Mouse (Mus musculus): Measurements from ENCODE around the gene Pdzk1. TPM values are rescaled to one million over a fixed set of nuclear protein-coding genes. Genes with fewer than 3 reads are reported as not detected.

Pdzk1 gene
- total RNA-seq, 2 experiments from 2014 or later: not detected

DNA sequence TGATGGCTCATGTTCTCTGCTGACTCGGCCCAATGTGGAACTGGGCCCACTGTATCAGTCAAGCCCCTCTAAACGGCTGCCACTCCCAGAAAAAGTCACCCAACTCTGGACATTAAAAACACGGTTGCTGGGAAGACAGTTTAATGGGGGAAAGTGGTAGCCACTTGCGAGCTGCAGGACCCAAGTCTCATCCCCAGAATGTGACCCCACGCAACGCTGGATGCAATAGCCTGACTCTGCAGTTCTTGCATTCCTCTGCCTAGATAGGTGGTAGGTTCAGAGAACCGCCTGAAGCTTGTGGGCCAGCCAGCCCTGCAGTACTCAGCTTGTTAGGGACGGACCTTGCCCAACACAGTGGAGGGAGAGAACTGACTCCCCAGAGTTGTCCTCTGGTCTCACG lies 50.5 kb downstream of the Pdzk1 start:
- DNase-seq: no peak
- intact Hi-C loops (cut with DNase I): no loop called here

DNA sequence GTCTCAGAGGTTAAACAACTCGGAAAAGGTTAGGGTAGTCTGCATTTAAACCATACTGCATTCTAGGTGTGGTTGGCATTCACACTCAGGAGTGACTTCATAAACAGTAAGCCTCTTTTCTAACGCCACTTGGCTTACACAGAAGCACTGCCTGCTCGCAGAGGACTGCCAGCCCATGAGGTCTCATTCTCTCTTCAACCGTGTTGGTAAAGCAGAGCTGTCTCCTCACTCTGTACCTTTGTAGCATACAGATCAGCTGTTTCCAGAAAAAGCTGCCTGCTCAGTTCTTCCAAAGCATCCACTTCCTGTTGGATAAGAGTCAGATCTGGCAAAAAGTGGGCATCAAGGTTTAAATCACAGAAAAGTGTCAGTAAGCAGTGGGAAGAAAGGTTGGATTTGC lies 51.3 kb downstream of the Pdzk1 start:
- intact Hi-C loops (cut with DNase I): loop anchor here (10.0 kb wide), 1 partner anchor 136 kb away; no protein-coding TSS in a partner anchor
- DNase-seq: no peak

GRCm38 (mm10) chr3:96881557-96881956 lies 52.5 kb downstream of the Pdzk1 start:
- DNase-seq: no peak
- intact Hi-C loops (cut with DNase I): loop anchor here (10.0 kb wide), 1 partner anchor 137 kb away; no protein-coding TSS in a partner anchor

DNA sequence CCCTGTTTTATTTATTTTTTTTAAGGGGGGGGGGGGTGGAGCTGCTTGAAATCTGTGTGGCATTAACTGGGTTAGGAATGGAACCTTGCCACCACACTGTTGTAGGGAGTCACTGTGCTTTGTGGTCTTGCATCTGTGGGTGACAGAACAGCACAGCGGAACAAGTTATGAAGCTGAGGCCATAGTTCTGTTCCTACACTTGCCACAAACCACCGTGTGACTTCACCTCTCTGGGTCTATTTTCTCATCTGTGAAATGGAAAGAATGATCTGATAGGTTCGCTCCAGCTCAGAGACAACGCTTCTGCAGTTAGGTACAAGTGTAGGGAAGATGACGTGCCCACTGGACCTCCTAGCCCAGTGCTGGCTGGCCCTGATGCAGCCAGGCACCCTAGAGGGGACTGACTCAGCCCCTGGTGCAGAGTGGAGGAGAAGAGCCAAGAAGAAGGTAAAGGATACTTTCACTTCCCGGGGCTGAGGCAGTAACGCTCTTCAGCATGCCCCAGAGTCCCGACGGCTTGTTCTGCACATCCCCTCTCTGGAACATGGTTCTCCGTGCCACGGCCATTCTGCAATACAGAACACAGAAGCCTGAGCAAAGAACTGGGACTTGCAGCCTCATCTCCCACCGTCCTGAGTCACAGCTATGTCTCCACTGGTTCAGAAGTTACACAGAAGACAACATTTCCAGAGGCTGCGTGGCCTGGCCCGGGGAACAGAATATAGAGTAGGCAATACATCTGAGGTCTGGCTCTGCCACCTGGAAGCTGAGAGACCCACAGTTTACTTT lies 53.2 kb downstream of the Pdzk1 start:
- no peak for DNase-seq
- intact Hi-C loops (cut with DNase I): loop anchor here (10.0 kb wide), 1 partner anchor 137 kb away; no protein-coding TSS in a partner anchor

DNA sequence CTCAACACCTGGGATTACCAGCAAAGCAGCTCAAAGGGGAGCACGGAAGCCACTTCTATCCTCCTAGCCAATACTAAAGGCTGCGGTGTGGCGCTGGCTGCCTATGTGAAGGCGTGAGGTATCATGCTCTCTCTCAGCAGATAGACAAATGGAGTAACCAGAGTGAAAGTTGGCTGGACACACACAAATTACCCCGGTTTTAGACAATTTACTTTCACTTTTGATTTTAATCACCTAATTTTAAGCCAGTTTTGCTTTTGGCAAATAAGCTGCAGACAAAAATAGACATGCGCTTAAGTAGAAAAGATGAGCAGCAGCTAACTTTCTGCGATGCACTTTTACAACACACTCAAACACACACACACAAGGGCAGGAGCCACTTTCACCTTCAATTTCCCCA lies 54.6 kb downstream of the Pdzk1 start:
- intact Hi-C loops (cut with DNase I): loop anchor here (10.0 kb wide), 1 partner anchor 139 kb away; no protein-coding TSS in a partner anchor
- no peak for DNase-seq

- DNase-seq: no peak
- intact Hi-C loops (cut with DNase I): no loop called here
Measured at GRCm38 (mm10) chr3:96902336-96902999, 73.4 kb downstream of the Pdzk1 start.

GRCm38 (mm10) chr3:96904393-96904792 lies 75.3 kb downstream of the Pdzk1 start, which contains the start of gene Gja5:
Gene Gja5, plus strand, starts transcription at chr3:96904693.
- intact Hi-C loops (cut with DNase I): no loop called here
- DNase-seq: no peak

- intact Hi-C loops (cut with DNase I): no loop called here
- peak; percentile 82 to 87 for DNase-seq
Measured at GRCm38 (mm10) chr3:96904851-96905541, 75.9 kb downstream of the Pdzk1 start, which contains the start of gene Gpr89. Gene Gpr89, minus strand, starts transcription at chr3:96905346.

GRCm38 (mm10) chr3:96905592-96905991 lies 76.5 kb downstream of the Pdzk1 start:
- no peak for DNase-seq
- intact Hi-C loops (cut with DNase I): no loop called here

Other genes starting within 250 kb of the Pdzk1 start
- 10 to 100 TPM; 36.7 to 41.4 TPM for gene Polr3gl, start 235.1 kb upstream of the Pdzk1 start, total RNA-seq (2021)
- under 1 TPM; 0.59 to 0.92 TPM for gene Ankrd34a, start 232.6 kb upstream of the Pdzk1 start, total RNA-seq (2021)
- 1 to 10 TPM; 5.5 to 6.3 TPM for gene Lix1l, start 228.1 kb upstream of the Pdzk1 start, total RNA-seq (2021)
- 10 to 100 TPM; 19.9 to 29.7 TPM for gene Rbm8a, start 199.4 kb upstream of the Pdzk1 start, total RNA-seq (2021)
- 10 to 100 TPM; 20.0 to 25.5 TPM for gene Pex11b, start 193.9 kb upstream of the Pdzk1 start, total RNA-seq (2021)
- under 1 TPM in 1 of 2 experiments, not detected in 1; 0.20 TPM for gene Gm42957, start 193.8 kb upstream of the Pdzk1 start, total RNA-seq (2021)
- gene Itga10, start 183.7 kb upstream of the Pdzk1 start, total RNA-seq (2021): 1 to 10 TPM in 1 of 2 experiments, under 1 TPM in 1; 0.84 to 1.2 TPM
- under 1 TPM; 0.35 to 0.92 TPM for gene Ankrd35, start 159.2 kb upstream of the Pdzk1 start, total RNA-seq (2021)
- 1 to 10 TPM; 6.5 to 7.3 TPM for gene Pias3, start 132.9 kb upstream of the Pdzk1 start, total RNA-seq (2021)
- gene Nudt17, start 120.7 kb upstream of the Pdzk1 start, total RNA-seq (2021): 1 to 10 TPM in 1 of 2 experiments, under 1 TPM in 1; 0.42 to 1.1 TPM
- gene Polr3c, start 101.7 kb upstream of the Pdzk1 start, total RNA-seq (2021): 10 to 100 TPM; 18.1 to 19.9 TPM
- gene Rnf115, start 101.6 kb upstream of the Pdzk1 start, total RNA-seq (2021): 10 to 100 TPM; 76.2 to 86.5 TPM
- not detected for gene Cd160, start 67 bp downstream of the Pdzk1 start, total RNA-seq (2021)
- gene Gja5, start 75.4 kb downstream of the Pdzk1 start, total RNA-seq (2021): 1 to 10 TPM; 1.7 to 2.2 TPM
- 10 to 100 TPM; 14.8 to 18.3 TPM for gene Gpr89, start 76.1 kb downstream of the Pdzk1 start, total RNA-seq (2021)
- not detected for gene Gja8, start 96.7 kb downstream of the Pdzk1 start, total RNA-seq (2021)